Mouse (Mus musculus): ENCODE data around the gene Gfra1.

The Gfra1 gene

DNA sequence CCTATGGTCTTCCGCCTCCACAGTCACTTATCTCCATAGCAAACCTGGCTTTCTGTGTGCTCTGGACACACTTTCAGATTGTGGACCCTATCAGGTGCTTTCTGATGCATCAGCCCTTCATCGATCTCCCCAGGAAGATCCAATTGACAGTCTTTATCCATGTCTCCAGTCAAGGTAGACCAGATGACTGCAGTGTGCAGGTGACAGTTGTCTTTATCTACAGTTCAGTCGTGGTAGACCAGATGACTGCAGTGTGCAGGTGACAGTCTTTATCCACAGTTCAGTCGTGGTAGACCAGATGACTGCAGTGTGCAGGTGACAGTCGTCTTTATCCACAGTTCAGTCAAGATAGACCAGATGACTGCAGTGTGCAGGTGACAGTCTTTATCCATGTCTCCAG lies 140.0 kb downstream of the Gfra1 start:
- DNase-seq: no peak

DNA sequence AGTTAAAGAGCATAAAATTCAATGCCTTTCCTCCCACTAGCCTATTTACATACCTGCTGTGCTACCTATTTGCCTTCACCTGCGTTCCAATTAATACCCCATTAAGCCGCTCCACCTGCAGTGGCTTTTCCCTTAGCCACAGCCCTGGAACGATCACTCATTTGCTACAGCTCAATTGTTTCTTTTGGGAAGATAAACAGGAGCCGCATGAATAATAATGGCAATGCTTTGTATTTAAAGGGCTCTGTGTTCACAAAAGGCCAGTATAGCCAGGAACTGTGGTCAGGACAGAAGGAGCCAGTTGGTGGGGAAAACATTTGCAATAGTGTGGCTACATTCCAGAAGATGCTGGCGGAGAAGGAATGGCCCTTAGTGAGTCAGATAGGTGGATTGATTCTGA lies 141.1 kb downstream of the Gfra1 start:
- DNase-seq: no peak

DNA sequence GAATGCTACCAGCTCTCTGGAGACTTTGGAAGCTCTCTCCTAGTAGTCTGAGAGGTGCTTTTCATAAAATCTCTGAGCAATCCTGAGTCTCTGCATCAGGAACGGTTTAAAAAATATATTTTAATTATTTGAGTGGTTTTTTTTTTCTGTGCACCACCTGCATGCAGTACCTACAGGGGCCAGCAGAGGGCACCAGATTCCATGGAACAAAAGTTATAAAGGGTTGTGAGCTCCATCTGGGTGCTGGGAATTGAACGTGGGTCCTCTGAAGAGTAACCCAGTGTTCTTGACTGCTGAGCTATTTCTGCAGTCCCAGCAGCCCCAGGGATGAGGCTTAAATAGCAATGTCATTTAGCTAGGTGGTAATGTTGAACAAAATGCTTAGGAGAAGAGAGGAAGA lies 141.9 kb downstream of the Gfra1 start:
- no peak for DNase-seq

DNA sequence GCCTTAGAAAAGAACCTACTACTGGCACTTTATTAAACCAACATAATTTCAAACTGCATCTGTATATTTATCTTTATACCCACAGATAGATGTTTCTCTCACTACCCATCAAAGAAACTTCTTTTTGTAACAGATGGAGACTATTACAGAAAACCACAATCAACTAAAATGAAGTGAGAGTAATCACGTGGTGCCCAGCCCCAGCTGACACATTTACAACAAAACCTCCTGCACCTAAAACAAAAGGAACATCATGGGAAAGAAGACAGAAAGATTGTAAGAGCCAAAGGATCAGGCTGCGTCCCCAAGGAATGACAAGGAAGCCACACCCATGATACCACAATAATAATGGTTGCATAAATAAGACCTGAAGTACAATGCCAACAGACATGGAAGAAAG lies 143.2 kb downstream of the Gfra1 start:
- DNase-seq: no peak

DNA sequence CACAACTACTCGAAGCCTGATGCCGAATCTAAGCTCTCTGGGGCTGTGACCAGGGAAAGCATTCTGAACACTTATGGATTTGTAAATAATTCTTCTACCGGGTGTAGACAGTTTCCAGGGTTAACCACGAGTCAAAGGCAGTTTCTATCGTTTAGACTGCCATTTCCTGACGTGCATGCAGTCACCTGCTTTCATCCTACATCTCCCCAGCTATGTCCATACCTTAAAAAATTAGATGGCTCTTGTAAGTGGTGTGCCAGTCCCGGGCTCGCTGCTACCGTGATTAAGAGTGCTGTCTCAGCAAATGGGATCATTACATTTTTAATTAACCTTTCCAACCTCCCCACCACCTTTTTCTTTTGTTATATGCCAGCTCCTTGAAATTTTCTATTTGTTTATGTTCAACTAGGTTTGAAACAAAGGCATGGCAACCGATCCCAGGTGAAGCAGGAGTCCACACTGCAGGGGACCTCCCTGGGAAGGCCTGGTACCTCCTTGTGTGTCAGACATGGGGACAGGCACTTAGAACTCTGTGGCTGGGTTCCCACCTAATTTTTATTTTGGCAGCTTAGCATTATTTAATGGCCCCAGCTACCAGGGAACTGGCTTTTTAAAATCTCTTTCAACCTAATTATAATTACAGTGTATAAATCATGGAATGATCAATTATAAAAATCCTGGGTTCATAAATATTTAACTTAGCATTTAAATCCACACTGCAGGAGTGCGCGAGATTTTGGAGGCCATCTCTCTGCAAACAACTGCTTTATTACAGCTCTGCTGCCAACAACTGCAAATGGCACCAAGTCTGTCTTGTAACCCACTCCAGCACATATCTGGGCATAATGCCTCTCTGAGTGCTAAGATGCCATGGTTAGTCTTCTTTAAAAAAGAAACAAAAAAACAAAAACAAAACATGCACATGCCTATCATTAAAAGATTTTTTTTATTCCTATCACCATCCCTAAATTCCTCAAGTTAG lies 145.1 kb downstream of the Gfra1 start:
- DNase-seq: no peak

DNA sequence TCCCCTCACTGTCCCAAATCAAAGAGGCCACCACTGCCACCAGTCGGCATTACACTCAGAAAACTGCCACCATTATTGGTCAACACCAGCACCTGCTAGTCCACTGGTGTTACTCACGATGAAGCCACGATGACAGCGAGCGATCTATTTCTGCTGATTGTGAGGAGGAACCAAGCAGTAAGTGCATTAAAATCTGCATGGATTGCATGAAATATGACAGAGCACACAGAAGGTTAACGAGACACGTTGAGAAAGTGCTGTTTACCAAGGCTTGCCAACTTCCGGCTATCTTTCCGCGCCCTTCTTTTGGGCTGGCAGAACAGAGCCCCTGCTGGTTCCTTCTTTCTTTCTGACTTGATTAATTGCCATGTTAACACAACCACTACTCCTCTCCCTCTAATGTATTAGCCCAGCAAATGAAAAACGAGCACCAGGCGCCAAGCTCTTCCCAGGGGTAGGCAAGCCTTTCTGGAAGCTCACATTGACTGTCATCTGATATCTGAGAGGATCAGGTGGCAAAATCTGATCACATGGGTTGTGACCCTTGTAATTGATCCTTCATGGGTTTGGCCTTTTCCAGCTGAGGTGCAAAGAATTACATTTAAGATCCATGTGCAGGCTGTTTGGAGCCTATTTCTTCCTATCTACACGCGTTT lies 146.0 kb downstream of the Gfra1 start:
- DNase-seq: no peak

DNA sequence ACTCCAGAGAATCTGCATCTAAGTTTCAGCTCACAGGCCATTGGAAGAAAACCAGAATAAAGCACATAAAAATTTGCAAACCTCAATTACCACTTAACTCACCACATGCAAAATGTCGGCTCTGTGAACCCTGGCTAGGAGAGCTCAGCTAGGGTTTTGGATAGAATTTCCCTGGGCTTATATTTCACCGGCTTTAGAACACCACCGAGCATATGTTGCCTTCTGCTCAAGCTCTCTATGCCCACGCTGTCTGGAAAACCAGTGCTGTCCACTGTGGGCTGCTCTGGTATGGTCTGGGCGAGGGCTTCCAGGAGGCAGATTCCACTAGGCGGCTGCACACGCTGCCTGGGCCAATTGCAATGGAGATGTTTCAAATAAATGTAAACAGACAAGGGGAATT lies 154.6 kb downstream of the Gfra1 start:
- DNase-seq: no peak

DNA sequence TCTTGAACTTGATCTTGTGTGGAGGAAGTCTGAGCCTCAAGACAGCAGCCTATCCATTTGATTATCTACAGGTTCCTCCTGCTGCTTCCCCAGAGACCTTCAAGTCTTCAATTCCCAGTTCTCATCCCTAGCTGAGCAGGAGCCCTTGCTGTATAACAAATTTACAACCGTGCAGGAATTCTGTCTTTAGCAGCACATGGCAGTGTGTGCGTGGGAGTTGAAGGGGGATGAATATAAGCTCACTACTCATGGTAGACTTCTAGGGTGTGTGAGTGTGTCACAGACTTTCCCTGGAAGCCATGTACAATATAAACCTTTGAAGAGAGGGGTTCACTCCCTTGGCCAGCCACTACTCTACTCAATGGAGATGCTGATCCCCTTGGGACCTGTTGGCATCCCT lies 157.8 kb downstream of the Gfra1 start:
- DNase-seq: no peak

DNA sequence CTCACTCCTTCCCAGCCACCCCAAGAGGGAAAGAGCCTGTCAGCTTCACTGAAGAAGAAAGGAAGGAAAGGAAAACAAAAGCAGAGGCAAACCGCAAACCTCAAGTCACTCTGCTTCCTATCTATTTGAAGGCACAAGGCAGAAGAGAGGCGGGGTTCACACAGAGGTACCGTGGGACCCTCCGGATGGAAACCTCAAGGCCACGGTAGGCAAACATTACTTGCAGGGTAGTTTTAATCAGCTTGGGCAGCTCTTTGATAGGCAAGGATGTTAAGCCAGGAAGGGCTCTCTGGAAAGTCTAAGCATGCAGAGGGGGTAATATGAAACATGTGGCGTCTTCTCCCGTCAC lies 158.9 kb downstream of the Gfra1 start:
- DNase-seq: no peak

DNA sequence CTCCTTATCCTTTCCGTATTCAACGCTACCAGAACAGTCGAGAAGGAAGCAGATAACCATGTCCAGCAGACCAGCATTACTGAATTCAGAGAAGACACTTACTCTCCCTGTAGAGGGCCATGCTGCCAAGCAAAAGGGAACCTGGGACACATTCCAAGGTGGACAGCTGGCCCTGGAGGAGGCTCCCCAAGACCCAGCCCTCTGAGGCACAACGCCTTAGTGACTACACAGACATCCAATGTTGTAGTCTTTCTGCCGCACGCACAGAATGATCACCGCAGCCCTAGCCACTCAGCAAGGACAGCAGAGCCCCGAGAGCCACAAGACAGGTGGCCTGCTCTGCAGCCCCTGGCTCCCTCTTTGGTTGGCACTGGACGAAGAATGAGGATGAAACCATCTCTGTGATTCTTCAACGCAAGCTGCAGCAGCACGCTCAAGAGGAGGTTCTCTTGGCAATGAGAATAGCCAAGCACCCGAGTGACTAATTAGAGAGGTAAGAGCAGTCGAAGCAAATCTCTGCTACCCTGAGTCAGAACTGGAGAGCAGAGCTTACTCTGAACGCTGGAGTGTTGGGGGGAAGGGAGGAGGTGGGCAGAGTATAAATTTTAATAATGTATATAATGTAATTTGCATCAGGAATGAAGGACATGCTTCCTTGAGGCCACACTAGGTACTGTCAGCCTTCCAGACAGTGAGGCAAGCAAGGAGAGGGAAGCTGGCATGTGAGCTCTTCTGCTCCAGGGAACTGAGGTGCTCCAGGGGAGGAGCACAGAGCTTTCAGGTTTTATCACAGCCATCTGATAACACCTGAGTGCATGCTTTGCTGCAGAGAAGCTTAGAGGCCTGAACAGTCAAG lies 159.5 kb downstream of the Gfra1 start:
- peak; percentile 87 to 93 for DNase-seq

DNA sequence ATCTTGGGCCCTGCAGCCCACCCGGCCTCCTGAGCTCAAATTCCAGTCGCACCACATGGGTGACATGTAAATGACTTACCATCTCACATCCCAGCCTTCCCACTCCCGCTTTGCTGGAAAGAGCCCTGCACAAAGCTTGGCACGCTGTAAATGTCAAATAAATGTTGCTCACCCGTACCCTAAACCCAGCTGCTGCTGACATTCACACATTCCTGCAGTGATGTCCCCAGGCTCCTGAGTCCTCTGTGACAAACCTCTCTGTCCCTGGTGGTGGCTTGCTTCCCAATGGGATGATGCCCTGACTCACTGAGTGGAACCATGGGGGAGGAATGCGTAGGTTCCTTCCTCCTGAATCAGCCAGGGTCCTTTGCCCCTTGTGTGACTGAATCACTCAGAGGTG lies 167.6 kb downstream of the Gfra1 start:
- no peak for DNase-seq

DNA sequence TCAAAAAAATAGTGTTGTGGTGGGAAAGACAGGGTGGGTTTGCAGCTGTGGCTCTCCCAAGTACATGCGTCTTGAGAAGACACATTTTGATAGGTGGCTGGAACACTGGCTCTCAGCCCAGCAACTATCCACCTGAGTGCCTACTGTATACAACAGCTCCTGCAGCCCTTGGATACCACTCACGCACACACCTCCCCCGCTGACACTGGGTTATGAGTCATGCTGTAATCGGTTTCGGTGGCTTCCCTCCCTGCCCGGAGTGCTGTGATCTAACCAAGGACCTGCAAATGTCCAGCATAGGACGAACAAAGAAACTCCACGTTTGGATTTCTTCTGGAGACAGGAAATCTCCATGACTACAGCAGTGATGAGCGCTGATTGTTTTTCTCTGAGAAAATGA lies 180.4 kb downstream of the Gfra1 start:
- no peak for DNase-seq

DNA sequence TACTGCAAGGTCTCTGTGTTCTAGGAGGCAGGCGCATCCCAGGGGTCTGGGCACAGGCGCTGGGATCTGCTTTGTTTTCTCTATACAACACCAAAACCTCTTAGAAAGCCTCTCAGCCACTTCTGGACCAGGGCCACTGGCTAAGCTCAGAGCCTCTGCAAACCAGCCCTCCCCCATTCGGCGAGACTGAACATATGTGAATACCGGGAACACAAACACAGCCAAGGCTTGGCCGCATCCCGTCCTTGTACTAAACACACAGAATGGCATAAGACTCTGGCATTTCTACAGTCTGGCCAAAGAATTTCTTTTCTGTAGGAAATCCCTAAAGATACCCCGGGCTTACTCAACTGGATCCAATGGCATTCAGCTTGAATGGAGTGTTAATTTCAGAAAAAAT lies 183.9 kb downstream of the Gfra1 start:
- no peak for DNase-seq

DNA sequence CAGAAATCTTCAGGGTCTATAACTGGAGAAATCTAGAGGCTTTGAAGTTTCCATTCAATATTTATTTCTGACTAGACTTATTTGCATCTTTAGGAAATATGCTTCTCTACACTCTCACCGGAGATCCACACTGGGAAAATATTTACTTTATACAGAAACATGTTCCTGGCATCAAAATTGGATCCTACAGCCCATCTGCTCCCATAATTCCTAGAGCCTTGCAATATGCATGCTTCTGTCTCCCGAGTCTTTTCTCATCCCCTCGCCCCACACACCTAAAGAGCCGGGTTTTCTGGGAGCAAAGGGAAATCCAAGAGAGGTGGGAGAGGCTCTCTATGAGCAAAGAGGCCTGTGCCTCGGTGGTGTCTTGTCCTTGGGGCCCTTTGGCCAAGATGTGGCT lies 184.9 kb downstream of the Gfra1 start:
- DNase-seq: no peak

DNA sequence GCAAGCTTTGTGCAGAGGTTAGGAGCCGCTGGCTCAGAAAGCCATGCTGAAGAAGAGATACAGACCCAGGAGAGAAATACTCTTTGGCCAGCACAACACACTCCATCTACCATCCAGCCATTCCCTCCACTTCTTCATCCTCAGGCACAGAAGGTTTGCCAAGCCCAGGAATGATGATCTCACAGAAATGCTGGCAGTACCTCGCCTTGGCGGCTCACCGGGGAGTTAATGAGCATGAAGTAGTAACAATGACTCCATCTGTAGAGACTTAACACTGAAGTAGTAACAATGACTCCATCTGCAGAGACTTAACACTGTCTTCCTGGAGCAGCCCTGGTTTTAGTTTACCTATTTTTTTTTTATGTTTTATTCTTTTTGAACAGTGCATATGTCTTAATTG lies 187.2 kb downstream of the Gfra1 start:
- DNase-seq: no peak

DNA sequence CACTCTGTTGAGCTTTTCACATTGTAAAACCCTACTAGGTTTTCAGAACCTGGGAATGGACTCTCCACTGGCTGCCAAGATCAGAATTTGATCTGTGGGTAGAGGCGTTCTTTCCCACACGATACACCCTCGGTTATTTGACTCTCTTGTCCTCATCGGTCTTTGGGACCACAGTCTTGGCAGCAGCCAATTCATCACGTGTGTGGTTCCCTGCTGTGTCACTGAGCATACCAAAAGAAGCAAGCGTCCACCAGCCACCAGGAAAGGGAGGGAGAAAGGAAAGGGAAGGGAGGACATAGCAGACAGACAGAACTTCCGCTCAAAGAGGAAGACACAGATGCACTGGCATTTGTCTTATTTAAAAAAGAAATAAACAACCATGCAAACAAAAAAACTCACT lies 189.1 kb downstream of the Gfra1 start:
- DNase-seq: no peak

DNA sequence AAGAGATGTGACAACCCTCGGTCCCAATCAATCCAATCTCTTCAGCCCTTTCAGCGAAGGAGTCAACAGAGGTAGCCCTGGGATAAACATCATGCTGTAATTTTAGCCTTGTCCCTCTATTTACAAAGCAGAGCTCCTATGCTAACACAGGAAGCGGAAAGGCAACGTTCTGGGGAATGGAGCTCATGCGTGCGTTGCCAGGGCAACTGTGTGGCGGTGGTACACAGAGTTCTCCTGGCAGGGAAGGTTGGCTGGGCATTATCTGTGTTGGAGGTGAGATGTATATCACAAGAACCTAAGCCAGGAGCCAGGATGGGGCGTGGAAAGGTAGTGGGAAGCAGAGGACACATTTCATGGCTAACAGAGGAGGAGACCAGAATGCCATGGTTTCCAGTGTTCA lies 194.8 kb downstream of the Gfra1 start:
- no peak for DNase-seq

DNA sequence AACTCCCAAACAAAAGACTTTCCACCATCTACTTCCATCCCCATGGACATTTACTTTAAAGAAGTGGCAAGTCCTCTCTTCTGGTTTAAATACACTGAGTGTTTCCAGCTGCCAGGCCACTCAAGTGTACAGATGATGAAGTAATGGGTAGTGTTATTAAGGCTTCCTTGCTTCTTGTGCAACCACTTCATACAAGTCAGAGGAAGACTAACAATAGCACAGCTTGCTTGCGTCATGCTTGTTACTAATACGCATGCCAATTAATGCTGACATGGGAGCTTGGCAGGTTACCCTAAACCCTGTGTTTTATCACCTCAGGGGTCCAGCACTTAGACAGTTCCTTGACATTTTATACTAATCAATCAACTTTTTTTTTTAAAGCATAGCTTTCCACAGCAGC lies 196.5 kb downstream of the Gfra1 start:
- DNase-seq: no peak

DNA sequence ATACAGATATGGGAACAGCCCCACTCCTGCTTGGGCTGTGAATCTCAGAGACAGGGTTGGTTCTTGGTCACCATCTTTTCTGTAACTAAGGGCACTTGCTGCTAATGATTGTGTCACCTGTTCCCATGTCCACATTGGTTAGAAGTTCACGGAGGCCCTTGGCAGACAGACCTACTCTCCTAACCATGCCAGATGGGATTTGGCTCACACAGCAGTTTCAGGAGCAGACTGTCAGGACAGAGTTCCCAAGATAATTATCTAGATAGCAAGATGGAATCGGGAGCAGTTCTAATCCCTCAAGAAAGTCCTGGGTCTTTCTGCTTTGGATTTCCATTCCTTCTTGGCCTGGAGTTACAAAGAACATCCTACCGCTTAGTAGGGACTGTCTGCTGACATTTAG lies 199.2 kb downstream of the Gfra1 start:
- DNase-seq: no peak

DNA sequence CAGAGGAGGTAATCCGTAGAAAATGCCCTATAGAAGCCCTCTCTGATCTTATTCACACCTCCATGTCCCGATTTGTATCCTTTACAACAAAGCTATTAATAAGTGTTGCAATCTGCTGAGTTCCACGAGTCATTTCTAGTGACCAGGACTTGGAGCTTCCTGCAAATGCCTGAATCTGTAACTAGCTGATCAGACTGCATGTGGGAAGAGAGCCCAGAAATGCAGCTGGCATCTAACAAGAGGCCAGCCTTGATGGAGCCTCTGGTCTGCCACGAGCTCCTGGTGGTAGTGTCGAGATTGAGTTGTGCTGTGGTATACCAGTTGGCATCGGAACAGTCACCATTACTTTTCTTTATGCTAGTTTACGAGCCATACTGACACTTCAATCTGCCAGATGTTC lies 200.3 kb downstream of the Gfra1 start:
- DNase-seq: no peak

DNA sequence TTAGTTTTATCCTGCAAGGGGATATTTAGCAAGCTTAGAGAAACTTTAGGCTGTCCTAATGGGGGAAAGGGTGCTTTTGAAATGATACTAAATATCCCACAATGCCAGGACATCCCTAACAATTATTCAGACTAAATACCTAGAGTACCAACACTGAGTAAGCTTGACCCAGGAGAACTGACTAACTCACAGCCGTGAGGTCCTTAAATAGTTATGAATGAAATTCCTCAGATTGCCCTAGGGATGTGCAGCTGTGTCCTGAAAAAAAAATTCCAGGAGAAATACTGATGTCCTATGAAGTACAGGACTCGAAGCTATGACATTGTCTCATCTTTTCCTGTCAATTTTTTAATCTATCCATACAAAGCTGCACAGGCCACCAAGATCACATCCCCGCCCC lies 201.5 kb downstream of the Gfra1 start:
- DNase-seq: no peak

DNA sequence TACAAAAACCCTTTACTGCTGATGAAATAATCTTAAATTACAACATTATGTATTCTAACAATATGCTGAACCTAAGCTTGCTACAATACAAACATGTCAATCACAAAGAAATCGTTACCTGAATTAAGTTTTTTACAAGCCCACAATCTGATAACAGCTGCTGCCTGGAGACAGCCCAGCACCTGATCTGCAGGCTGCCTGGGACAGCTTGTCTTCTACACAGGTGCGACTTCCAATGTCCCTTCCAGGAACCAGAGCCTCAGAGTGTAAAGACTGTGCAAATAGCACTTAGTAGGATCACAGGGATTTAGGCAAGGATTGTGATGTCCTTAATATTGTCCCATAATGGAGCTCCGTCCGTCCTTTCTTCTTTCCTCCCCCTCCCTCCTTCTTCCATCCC lies 204.0 kb downstream of the Gfra1 start:
- no peak for DNase-seq

DNA sequence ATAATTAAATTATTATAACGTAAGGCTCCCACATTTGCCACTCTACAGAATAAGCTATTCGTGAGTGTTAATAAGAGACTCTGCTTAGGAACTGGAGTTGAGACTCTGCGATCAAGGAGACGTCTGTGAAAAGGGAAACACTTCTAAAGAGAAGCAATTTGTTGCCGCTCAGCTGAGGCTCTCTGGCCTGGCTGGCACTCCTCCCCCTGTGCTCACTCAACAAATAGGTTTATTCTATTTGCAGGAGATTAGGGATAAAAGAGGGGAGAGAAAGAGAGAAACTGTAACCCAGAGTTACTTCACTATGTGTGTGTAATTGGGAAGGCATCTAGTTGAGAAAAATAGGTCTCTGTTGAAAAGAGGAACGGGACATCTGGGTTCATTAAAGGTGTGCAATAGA lies 204.6 kb downstream of the Gfra1 start:
- no peak for DNase-seq

DNA sequence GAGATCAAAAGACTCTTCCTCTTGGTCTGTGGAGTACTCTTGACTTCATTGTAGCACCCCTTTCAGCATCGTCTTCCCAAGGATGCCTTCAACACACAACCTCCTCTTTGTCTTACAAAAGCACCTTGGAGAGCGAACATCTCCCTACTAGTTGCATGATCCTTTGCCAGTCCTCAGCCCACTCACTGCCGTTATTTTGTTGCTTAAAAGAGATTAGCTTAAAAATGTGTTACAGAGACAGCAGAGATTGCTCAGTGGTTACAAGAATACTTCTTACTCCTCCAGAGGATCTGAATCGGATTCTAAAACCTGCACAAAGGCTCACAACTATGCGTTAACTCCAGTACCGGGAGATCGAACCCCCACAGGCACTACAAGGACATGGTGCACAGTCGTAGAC lies 205.5 kb downstream of the Gfra1 start:
- no peak for DNase-seq

Measured in cerebellum, adult 18-20 months (tissue).